Mouse (Mus musculus) CH12.LX (cell line): ENCODE results near the gene Kri1.

Experiments used
- CHD2 ChIP-seq: IDR thresholded peaks from 2 replicates; pipeline ENCODE4 v1.6.1; 2011; ENCODE audit warnings: low read length, improper control_type of control experiment
- CTCF ChIP-seq, 2 experiments: IDR thresholded peaks in 1 of 2; conservative IDR thresholded peaks in 1 of 2; 2 replicates each; pipeline ENCODE4 v1.5.1; 2011 to 2012; ENCODE audit warnings: low read depth in 2 of 2, low read length in 2 of 2, improper control_type of control experiment in 1 of 2, inconsistent platforms in 1 of 2, mild to moderate bottlenecking in 1 of 2, moderate library complexity in 1 of 2
- EP300 ChIP-seq: IDR thresholded peaks from 2 replicates; pipeline ENCODE4 v1.6.1; 2011; ENCODE audit warnings: low read length, improper control_type of control experiment
- ETS1 ChIP-seq: conservative IDR thresholded peaks from 2 replicates; pipeline ENCODE4 v1.6.1; 2012; ENCODE audit warnings: low read depth, mild to moderate bottlenecking, inconsistent platforms, low read length, improper control_type of control experiment, moderate library complexity
- HCFC1 ChIP-seq: IDR thresholded peaks from 2 replicates; pipeline ENCODE4 v1.6.1; 2012; ENCODE audit warnings: low read depth, mild to moderate bottlenecking, inconsistent platforms, low read length, improper control_type of control experiment
- JUND ChIP-seq: conservative IDR thresholded peaks from 2 replicates; pipeline ENCODE4 v1.6.1; 2011; ENCODE audit warnings: low read depth, low read length, improper control_type of control experiment
- MAX ChIP-seq: IDR thresholded peaks from 2 replicates; pipeline ENCODE4 v1.6.1; 2011; ENCODE audit warnings: low read length, improper control_type of control experiment
- NELFE ChIP-seq: IDR thresholded peaks from 2 replicates; pipeline ENCODE4 v1.6.1; 2011; ENCODE audit warnings: low read depth, low read length, improper control_type of control experiment
- PAX5 ChIP-seq: IDR thresholded peaks from 2 replicates; pipeline ENCODE4 v1.6.1; 2012; ENCODE audit warnings: low read length, inconsistent platforms, mixed read lengths
- POLR2A ChIP-seq: IDR thresholded peaks from 2 replicates; pipeline ENCODE4 v1.6.1; 2011; ENCODE audit warnings: low read depth, mild to moderate bottlenecking, improper control_type of control experiment, low read length
- SMC3 ChIP-seq: IDR thresholded peaks from 2 replicates; pipeline ENCODE4 v1.6.1; 2011; ENCODE audit warnings: low read depth, low read length, improper control_type of control experiment
- USF1 ChIP-seq: IDR thresholded peaks from 2 replicates; pipeline ENCODE4 v1.6.1; 2014; ENCODE audit warnings: low read depth, mild to moderate bottlenecking, inconsistent platforms, low read length, improper control_type of control experiment
- ZC3H11A ChIP-seq: IDR thresholded peaks from 2 replicates; pipeline ENCODE4 v1.6.1; 2012; ENCODE audit warnings: low read depth, mild to moderate bottlenecking, inconsistent platforms, low read length, improper control_type of control experiment

DNA sequence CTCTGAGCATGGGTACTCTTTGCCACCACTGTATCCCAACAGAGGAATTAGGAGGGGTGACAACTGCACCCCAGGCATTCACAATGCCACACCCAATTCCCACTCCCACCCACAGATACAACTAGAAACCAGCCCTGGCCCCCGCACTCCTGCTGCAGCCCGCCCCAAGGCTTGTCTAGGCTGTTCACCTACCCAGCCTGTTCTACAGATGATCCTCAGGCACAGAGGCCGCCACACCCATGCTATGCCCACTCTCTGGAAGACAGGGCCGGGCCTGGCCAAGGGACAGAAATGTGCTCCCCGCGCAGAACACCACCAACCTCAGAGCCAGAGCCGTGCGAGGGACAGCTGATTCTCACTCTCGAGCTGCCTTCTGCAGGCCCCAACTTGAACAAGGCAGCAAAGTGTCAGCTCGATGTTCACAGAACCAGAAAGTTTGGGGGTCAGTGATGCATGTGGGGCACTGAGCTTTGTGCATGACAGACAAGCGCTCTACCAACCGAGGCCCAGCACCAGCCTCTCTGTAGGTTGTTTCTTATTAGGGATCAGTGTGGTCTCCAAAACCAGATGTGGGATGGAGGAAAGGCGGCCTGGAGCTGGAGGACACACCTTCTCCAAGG lies 36.5 kb downstream of the Kri1 start:
- TF ChIP-seq SMC3 (no peak), CTCF (conservative IDR thresholded peaks at IDR 0.05 in 1 of 2, IDR thresholded peaks at IDR 0.05 in 1 of 2; ENCODE audit: low read depth in 2 of 2, low read length in 2 of 2) (no peak), POLR2A (no peak), HCFC1 (no peak), EP300 (no peak), MAX (no peak), JUND (no peak), NELFE (no peak), ZC3H11A (no peak), USF1 (no peak), CHD2 (no peak), ETS1 (no peak), PAX5 (no peak)
